Mouse (Mus musculus) stomach, postnatal 0 days (tissue): ENCODE measurements around the gene Map2k3. TPM values are rescaled to one million over a fixed set of nuclear protein-coding genes. Genes with fewer than 3 reads are reported as not detected.
A peak's percentile ranks its signal among the peaks of the same experiment; 100 is the strongest.

Source experiments
- ATAC-seq: fragments of 200-750 bp; cut with Nextera tagmentation; 2 replicates; pipeline ENCODE4 v1.8.0; 2017; ENCODE audit not compliant: low FRiP score, low TSS enrichment
- DNase-seq: peaks from one replicate; pipeline ENCODE4 v3.0.0-alpha.2; 2016; ENCODE audit warnings: low spot score
- H3K27ac ChIP-seq: fragments of 300-500 bp; sonication (generic); replicated peaks from 2 replicates; pipeline ENCODE4 v1.5.1; 2014; ENCODE audit warnings: mild to moderate bottlenecking, control low read depth
- H3K27me3 ChIP-seq: fragments of 300-500 bp; sonication (generic); 2 replicates; pipeline ENCODE4 v1.6.1; 2014; ENCODE audit warnings: low read length; ENCODE audit not compliant: control insufficient read depth, insufficient read depth
- H3K36me3 ChIP-seq: fragments of 300-500 bp; sonication (generic); 2 replicates; pipeline ENCODE4 v1.6.1; 2014; ENCODE audit warnings: low read length, mixed read lengths; ENCODE audit not compliant: control insufficient read depth, insufficient read depth
- H3K4me1 ChIP-seq: fragments of 300-500 bp; sonication (generic); replicated peaks from 2 replicates; pipeline ENCODE4 v1.6.1; 2014; ENCODE audit warnings: antibody characterized with exemption; ENCODE audit not compliant: control insufficient read depth, insufficient read depth
- H3K4me2 ChIP-seq: fragments of 300-500 bp; sonication (generic); replicated peaks from 2 replicates; pipeline ENCODE4 v1.6.1; 2014; ENCODE audit warnings: low read depth, mild to moderate bottlenecking, control low read depth, moderate library complexity
- H3K4me3 ChIP-seq: fragments of 300-500 bp; sonication (generic); 2 replicates; pipeline ENCODE4 v1.5.1; 2014; ENCODE audit warnings: low read depth, low read length, control low read depth
- H3K9ac ChIP-seq: fragments of 300-500 bp; sonication (generic); 2 replicates; pipeline ENCODE4 v1.6.1; 2014; ENCODE audit warnings: mild to moderate bottlenecking, low read length, control low read depth, mixed read lengths
- H3K9me3 ChIP-seq: fragments of 300-500 bp; sonication (generic); 2 replicates; pipeline ENCODE4 v1.6.1; 2016; ENCODE audit warnings: low read length; ENCODE audit not compliant: control insufficient read depth
- CTCF ChIP-seq: IDR thresholded peaks from 2 replicates; pipeline ENCODE4 v1.5.1; 2016; ENCODE audit warnings: antibody characterized with exemption, low read depth, mild to moderate bottlenecking, moderate library complexity
- EP300 ChIP-seq: optimal IDR thresholded peaks from 2 replicates; pipeline ENCODE3; 2016; ENCODE audit warnings: antibody characterized with exemption
- WGBS: fragments of 180-500 bp; shearing (Covaris S2); extraction: QIAGEN DNeasy Blood & Tissue Kit; methylation state at CpG from one replicate; pipeline ENCODE4 v1.1.7; 2014; 5-methylcytosine and 5-hydroxymethylcytosine counted together
- polyA plus RNA-seq: library from polyadenylated mRNA; unstranded; fragments of >200 nt; fragmentation: Nextera tagmentation; extraction: Ambion mirVana; gene quantifications from 2 replicates; pipeline ENCODE4 v1.2.1, GENCODE M21; 2015

The Map2k3 gene
- polyA plus RNA-seq, 1 experiment from 2014 or later, result 105 TPM

GRCm38 (mm10) chr11:60975097-60975496 is 43.3 kb downstream of the Map2k3 start:
- Histone ChIP-seq H3K4me3 (no peak overlapping the region), H3K36me3 (no peaks in the 10 kb centered on the region), H3K4me2 (no peak overlapping the region), H3K9ac (no peak overlapping the region), H3K27ac (no peak overlapping the region), H3K27me3 (no peaks in the 10 kb centered on the region), H3K9me3 (no peaks in the 10 kb centered on the region), H3K4me1 (no peaks in the 10 kb centered on the region)
- ATAC-seq, result no peak
- TF ChIP-seq EP300, result no peak
- TF ChIP-seq CTCF, result no peak
- DNase-seq, result no peak
- 64% methylated on average over 11 of the region's 11 CpGs for WGBS

- DNase-seq (no peak), ATAC-seq (no peak)
- H3K4me1 ChIP-seq, result no peaks in the 10 kb centered on the region
- no peaks in the 10 kb centered on the region for H3K9me3 ChIP-seq
- no peak overlapping the region for H3K4me3 ChIP-seq
- H3K4me2 ChIP-seq, result no peak overlapping the region
- H3K9ac ChIP-seq, result no peak overlapping the region
- H3K27me3 ChIP-seq, result no peaks in the 10 kb centered on the region
- no peak for TF ChIP-seq EP300
- TF ChIP-seq CTCF, result no peak
- H3K27ac ChIP-seq, result no peak overlapping the region
- WGBS, result 83% methylated on average over 2 of the region's 2 CpGs
- no peaks in the 10 kb centered on the region for H3K36me3 ChIP-seq
Measured at GRCm38 (mm10) chr11:60976234-60976633, 44.4 kb downstream of the Map2k3 start.

GRCm38 (mm10) chr11:60976742-60977141 is 44.9 kb downstream of the Map2k3 start:
- DNase-seq (peak; percentile 77), ATAC-seq (peak; percentile 86)

GRCm38 (mm10) chr11:60977153-60977552 is 45.3 kb downstream of the Map2k3 start:
- peak; percentile 62 for DNase-seq
- TF ChIP-seq EP300, result no peak
- TF ChIP-seq CTCF, result no peak

More at GRCm38 (mm10) chr11:60976742-60977141, 44.9 kb downstream of the Map2k3 start:
- H3K36me3 ChIP-seq, result no peaks in the 10 kb centered on the region
- 27% methylated on average over 7 of the region's 8 CpGs for WGBS
- 0 out of 2 replicates have a peak overlapping the region, but pooled peaks have one; percentile 25 for H3K27ac ChIP-seq
- no peaks in the 10 kb centered on the region for H3K4me1 ChIP-seq
- H3K4me3 ChIP-seq, result no peak overlapping the region
- TF ChIP-seq EP300 (no peak), CTCF (peak; percentile 56)
- H3K27me3 ChIP-seq, result no peaks in the 10 kb centered on the region
- no peak overlapping the region for H3K9ac ChIP-seq
- no peaks in the 10 kb centered on the region for H3K9me3 ChIP-seq
- H3K4me2 ChIP-seq, result no peak overlapping the region

GRCm38 (mm10) chr11:60978658-60979057 is 46.8 kb downstream of the Map2k3 start:
- Histone ChIP-seq H3K4me3 (no peak overlapping the region), H3K4me2 (no peak overlapping the region), H3K27me3 (no peaks in the 10 kb centered on the region), H3K27ac (no peak overlapping the region), H3K36me3 (no peaks in the 10 kb centered on the region), H3K9ac (no peak overlapping the region), H3K4me1 (no peaks in the 10 kb centered on the region), H3K9me3 (no peaks in the 10 kb centered on the region)
- no peak for TF ChIP-seq CTCF
- no peak for TF ChIP-seq EP300
- DNase-seq, result no peak
- WGBS, result 69% methylated on average over 2 of the region's 2 CpGs
- no peak for ATAC-seq

More at GRCm38 (mm10) chr11:60977153-60977552, 45.3 kb downstream of the Map2k3 start:
- H3K4me3 ChIP-seq, result no peak overlapping the region
- no peak overlapping the region for H3K4me2 ChIP-seq
- ATAC-seq, result peak; percentile 76
- no peaks in the 10 kb centered on the region for H3K9me3 ChIP-seq
- H3K4me1 ChIP-seq, result no peaks in the 10 kb centered on the region
- 40% methylated on average over 3 of the region's 3 CpGs for WGBS
- H3K36me3 ChIP-seq, result no peaks in the 10 kb centered on the region
- H3K27me3 ChIP-seq, result no peaks in the 10 kb centered on the region
- H3K27ac ChIP-seq, result 0 out of 2 replicates have a peak overlapping the region, but pooled peaks have one; percentile 25
- H3K9ac ChIP-seq, result no peak overlapping the region

- Histone ChIP-seq H3K27me3 (no peaks in the 10 kb centered on the region), H3K4me2 (no peak overlapping the region), H3K27ac (no peak overlapping the region), H3K9me3 (no peaks in the 10 kb centered on the region), H3K4me1 (no peaks in the 10 kb centered on the region), H3K4me3 (no peak overlapping the region), H3K9ac (no peak overlapping the region), H3K36me3 (no peaks in the 10 kb centered on the region)
- ATAC-seq, result no peak
- TF ChIP-seq EP300 (no peak), CTCF (no peak)
- DNase-seq, result no peak
- 85% methylated on average over 5 of the region's 5 CpGs for WGBS
Measured at GRCm38 (mm10) chr11:60979788-60980187, 48.0 kb downstream of the Map2k3 start.
